Mouse (Mus musculus) limb, embryonic 14.5 days (tissue): Measurements from ENCODE around the gene Stag1. TPM values are rescaled to one million over a fixed set of nuclear protein-coding genes. Genes with fewer than 3 reads are reported as not detected.

Experiments used
- ATAC-seq: fragments of 200-750 bp; cut with Nextera tagmentation; 2 replicates; pipeline ENCODE4 v1.8.0; 2017; ENCODE audit warnings: low read depth, moderate number of reproducible peaks, moderate TSS enrichment; ENCODE audit not compliant: low FRiP score
- DNase-seq: peaks from one replicate; pipeline ENCODE4 v3.0.0-alpha.2; 2015; ENCODE audit warnings: low spot score
- H3K27ac ChIP-seq: fragments of 300-500 bp; sonication (generic); replicated peaks from 2 replicates; pipeline ENCODE4 v1.5.1; 2014; ENCODE audit warnings: low read depth, mild to moderate bottlenecking, low read length, moderate library complexity, mixed read lengths
- H3K27me3 ChIP-seq: fragments of 300-500 bp; sonication (generic); 2 replicates; pipeline ENCODE4 v1.6.1; 2014; ENCODE audit warnings: low read length, mixed read lengths; ENCODE audit not compliant: control insufficient read depth, insufficient read depth
- H3K36me3 ChIP-seq: fragments of 300-500 bp; sonication (generic); 2 replicates; pipeline ENCODE4 v1.6.1; 2014; ENCODE audit warnings: mild to moderate bottlenecking, low read length, moderate library complexity, mixed read lengths; ENCODE audit not compliant: control insufficient read depth, insufficient read depth
- H3K4me1 ChIP-seq: fragments of 300-500 bp; sonication (generic); 2 replicates; pipeline ENCODE4 v1.6.1; 2014; ENCODE audit warnings: antibody characterized with exemption, low read length, mixed read lengths; ENCODE audit not compliant: control insufficient read depth, insufficient read depth
- H3K4me2 ChIP-seq: fragments of 300-500 bp; sonication (generic); replicated peaks from 2 replicates; pipeline ENCODE4 v1.6.1; 2014; ENCODE audit warnings: low read depth, mild to moderate bottlenecking, low read length, moderate library complexity; ENCODE audit not compliant: severe bottlenecking
- H3K4me3 ChIP-seq: fragments of 300-500 bp; sonication (generic); replicated peaks from 2 replicates; pipeline ENCODE4 v1.5.1; 2014; ENCODE audit warnings: low read length
- H3K9ac ChIP-seq: fragments of 300-500 bp; sonication (generic); 2 replicates; pipeline ENCODE4 v1.6.1; 2014; ENCODE audit warnings: mild to moderate bottlenecking, low read depth, low read length, moderate library complexity; ENCODE audit not compliant: severe bottlenecking
- H3K9me3 ChIP-seq: fragments of 300-500 bp; sonication (generic); 2 replicates; pipeline ENCODE4 v1.6.1; 2016; ENCODE audit warnings: low read length; ENCODE audit not compliant: control insufficient read depth
- POLR2A ChIP-seq: fragments of 200-500 bp; IDR thresholded peaks from 2 replicates; pipeline ENCODE4 v1.8.0; 2012; ENCODE audit warnings: inconsistent platforms, mild to moderate bottlenecking, moderate library complexity, borderline replicate concordance; ENCODE audit not compliant: insufficient read depth, insufficient read length; ENCODE audit errors: extremely low read depth
- WGBS: fragments of 180-500 bp; shearing (Covaris S2); extraction: QIAGEN DNeasy Blood & Tissue Kit; methylation state at CpG from one replicate; pipeline ENCODE4 v1.1.7; 2014; 5-methylcytosine and 5-hydroxymethylcytosine counted together
- polyA plus RNA-seq, 2 experiments: library from polyadenylated mRNA; depleted of rRNA in 1 of 2; stranded (reverse) in 1 of 2; unstranded in 1 of 2; fragments of >200 nt; fragmentation: Nextera tagmentation in 1 of 2; extraction: Ambion mirVana in 1 of 2; gene quantifications; 2 replicates each; pipeline versions ENCODE4 v1.2.1 to v1.2.3; 2012 to 2014

Gene Stag1
- polyA plus RNA-seq, 2 experiments: 35.0 to 45.5 TPM

- H3K4me2 ChIP-seq: no peak overlapping the region
- no peaks in the 10 kb centered on the region for H3K36me3 ChIP-seq
- no peak overlapping the region for H3K4me3 ChIP-seq
- ATAC-seq (no peak), DNase-seq (no peak)
- no peaks in the 10 kb centered on the region for H3K27me3 ChIP-seq
- H3K9ac ChIP-seq: no peak overlapping the region
- H3K4me1 ChIP-seq: no peaks in the 10 kb centered on the region
- TF ChIP-seq POLR2A: no peak
- peaks cover 5% of the 10 kb centered on the region; the same call in 1 of the 2 replicates for H3K9me3 ChIP-seq
- no peak overlapping the region for H3K27ac ChIP-seq
Measured at GRCm38 (mm10) chr9:100660587-100660986, 63.0 kb downstream of the Stag1 start.

- 87% methylated on average over 4 of the region's 4 CpGs for WGBS
- DNase-seq (no peak), ATAC-seq (no peak)
- TF ChIP-seq POLR2A: no peak
- no peaks in the 10 kb centered on the region for H3K4me1 ChIP-seq
- H3K4me2 ChIP-seq: no peak overlapping the region
- peaks cover 5% of the 10 kb centered on the region; the same call in 1 of the 2 replicates for H3K9me3 ChIP-seq
- no peak overlapping the region for H3K9ac ChIP-seq
- H3K27ac ChIP-seq: no peak overlapping the region
- no peaks in the 10 kb centered on the region for H3K36me3 ChIP-seq
- H3K27me3 ChIP-seq: no peaks in the 10 kb centered on the region
- no peak overlapping the region for H3K4me3 ChIP-seq
Measured at GRCm38 (mm10) chr9:100663473-100664134, 66.0 kb downstream of the Stag1 start.

- H3K4me3 ChIP-seq: no peak overlapping the region
- no peaks in the 10 kb centered on the region for H3K4me1 ChIP-seq
- DNase-seq (no peak), ATAC-seq (no peak)
- no peaks in the 10 kb centered on the region for H3K36me3 ChIP-seq
- WGBS: 67% methylated on average over 5 of the region's 5 CpGs
- H3K9me3 ChIP-seq: no peaks in the 10 kb centered on the region
- H3K4me2 ChIP-seq: no peak overlapping the region
- no peak overlapping the region for H3K27ac ChIP-seq
- no peaks in the 10 kb centered on the region for H3K27me3 ChIP-seq
- no peak overlapping the region for H3K9ac ChIP-seq
- TF ChIP-seq POLR2A: no peak
Measured at GRCm38 (mm10) chr9:100670151-100670550, 72.6 kb downstream of the Stag1 start.

GRCm38 (mm10) chr9:100679036-100679435, 81.4 kb downstream of the Stag1 start:
- H3K9ac ChIP-seq: no peak overlapping the region
- no peaks in the 10 kb centered on the region for H3K27me3 ChIP-seq
- DNase-seq: no peak
- H3K9me3 ChIP-seq: no peaks in the 10 kb centered on the region
- no peak for TF ChIP-seq POLR2A
- no peak overlapping the region for H3K27ac ChIP-seq
- no peaks in the 10 kb centered on the region for H3K4me1 ChIP-seq
- no peak overlapping the region for H3K4me2 ChIP-seq
- ATAC-seq: no peak
- H3K4me3 ChIP-seq: no peak overlapping the region
- no peaks in the 10 kb centered on the region for H3K36me3 ChIP-seq

- TF ChIP-seq POLR2A: no peak
- DNase-seq (no peak), ATAC-seq (no peak)
- Histone ChIP-seq H3K4me1 (no peaks in the 10 kb centered on the region), H3K9me3 (no peaks in the 10 kb centered on the region), H3K4me3 (no peak overlapping the region), H3K4me2 (no peak overlapping the region), H3K27ac (no peak overlapping the region), H3K36me3 (no peaks in the 10 kb centered on the region), H3K27me3 (no peaks in the 10 kb centered on the region), H3K9ac (no peak overlapping the region)
Measured at GRCm38 (mm10) chr9:100682285-100682684, 84.7 kb downstream of the Stag1 start.
